Mouse (Mus musculus) urinary bladder, postnatal 25 days (tissue): ENCODE measurements around the gene Nobox.

ENCODE experiments used
- DNase-seq: peaks from one replicate; pipeline ENCODE4 v3.0.0; 2022; ENCODE audit warnings: low spot score

The Nobox gene

DNA sequence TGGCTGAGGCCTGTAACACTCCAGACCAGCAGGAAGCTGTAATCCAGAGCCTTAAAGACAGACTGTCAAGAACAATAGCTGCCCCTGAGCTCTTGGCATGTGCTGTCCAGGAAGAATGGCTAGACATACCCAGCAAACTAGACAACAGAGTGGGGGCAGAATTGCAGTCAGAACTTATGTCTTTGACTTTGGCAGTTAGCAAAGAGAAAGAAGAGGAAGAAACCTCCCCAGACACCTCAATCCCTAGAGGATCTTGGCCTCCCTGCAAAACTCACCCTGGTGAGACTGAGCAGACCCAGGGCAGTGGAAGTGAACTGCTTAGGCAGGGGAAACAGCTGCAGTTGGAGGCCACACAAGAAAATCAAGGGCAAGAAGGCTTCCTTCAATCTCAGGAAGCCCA, 36.8 kb downstream of the Nobox start:
- DNase-seq: no peak

DNA sequence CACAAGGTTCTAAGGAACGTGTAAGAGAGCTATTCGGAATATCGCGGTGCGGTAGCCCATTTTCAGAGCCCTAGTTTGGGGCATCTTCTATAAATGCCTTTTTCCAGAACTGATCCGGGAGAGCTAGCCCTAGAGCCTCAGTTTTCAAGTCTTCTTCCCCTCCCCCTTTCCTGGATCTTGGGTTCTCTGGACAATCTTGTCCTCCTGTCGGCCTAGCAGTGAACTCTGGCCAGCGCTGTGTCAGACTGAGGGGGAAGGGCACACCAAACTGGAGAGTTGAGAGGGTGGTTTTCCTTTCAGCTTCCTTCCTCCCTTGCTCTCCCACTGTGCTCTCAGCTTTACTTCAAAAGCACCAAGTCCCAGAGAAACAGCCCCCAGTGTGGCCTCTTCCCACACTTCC, 43.0 kb downstream of the Nobox start:
- DNase-seq: peak; percentile 31

DNA sequence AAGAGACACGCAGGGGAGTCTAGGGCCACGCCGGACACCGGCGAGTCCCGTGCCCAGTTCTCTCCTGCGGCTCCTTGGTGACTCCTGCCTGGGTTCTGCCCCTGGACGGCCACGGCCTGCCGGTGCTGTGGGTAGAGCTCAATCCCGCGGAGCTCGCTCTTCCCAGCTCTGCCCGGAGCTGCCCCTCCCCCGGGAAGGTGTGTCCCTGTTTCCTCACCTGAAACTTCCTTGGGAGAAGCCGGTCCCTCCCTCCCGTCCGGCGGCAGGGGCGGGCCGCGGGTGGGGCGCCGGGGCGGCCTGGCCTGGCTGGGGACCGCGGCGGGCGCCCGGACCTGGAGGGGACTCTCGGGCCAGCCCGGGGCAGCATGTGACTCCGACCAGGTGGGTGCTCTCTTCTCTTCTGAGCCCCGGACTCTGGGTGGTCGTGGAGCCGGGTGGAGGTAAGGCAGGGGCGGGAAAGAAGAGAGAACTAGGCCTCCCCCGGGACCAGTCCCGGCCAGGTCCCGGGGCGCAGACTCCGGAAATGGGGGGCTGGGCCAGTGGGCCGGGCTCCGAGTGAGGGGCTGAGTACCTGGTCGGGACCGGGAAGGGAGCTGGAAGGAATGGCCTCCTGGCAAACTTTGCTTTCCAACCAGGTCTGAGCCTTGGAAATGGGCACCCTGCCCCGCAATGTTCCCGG, 43.9 kb downstream of the Nobox start, which contains the start of gene Arhgef5:
Gene Arhgef5 (plus strand): TSS at position 220 of the 679 bp plus-strand sequence.
- peak; percentile 71 for DNase-seq

DNA sequence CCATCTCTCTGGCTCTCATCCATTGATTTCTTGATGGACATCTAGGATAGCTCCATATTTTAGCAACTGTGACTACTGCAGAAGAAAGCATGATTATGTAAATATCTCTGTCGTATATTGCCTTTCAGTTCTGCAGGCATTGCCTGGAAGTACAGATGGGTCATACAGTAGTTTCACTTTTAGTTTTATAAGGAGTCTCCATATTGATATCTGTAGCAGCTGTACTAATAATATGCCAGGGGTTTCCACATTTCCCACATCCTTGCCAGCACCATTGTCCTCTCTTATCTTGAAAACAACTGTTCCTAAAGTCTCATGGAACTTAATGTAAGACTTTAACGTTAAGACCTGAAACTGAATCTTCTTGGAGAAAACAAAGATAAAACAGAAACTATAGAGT, 48.6 kb downstream of the Nobox start:
- no peak for DNase-seq

- no peak for DNase-seq
Observed at GRCm38 (mm10) chr6:43254193-43254926, 55.0 kb downstream of the Nobox start.
